Mouse (Mus musculus): Measurements from ENCODE around the gene Dcun1d5. TPM values are rescaled to one million over a fixed set of nuclear protein-coding genes. Genes with fewer than 3 reads are reported as not detected.
"Not testable (repeated sequence)": the region's sequence is repeated elsewhere in the genome, so short reads cannot be mapped to it uniquely, and the experiment has no call there.

The Dcun1d5 gene
- polyA plus RNA-seq, 1 experiment from 2014 or later = 84.5 TPM

DNA sequence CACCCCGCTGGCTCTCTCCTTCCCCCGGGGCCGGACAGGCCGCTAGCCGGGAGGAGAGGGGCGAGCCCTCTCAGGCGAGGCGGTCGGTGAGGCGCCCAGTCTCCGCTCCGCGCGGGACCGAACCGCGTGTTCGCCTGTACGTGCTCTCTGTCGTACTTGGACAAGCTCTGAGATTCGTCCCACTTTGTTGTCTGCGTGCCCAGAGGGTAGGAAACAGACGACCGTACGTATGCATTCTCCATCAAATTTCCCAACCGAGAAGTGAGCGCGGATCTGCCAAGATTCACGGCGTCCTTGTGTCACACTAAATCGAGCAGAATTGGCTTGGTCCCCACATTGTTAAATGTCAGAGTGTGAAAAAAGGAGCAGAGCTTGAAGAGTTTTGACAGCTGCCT, 574 bp downstream of the Dcun1d5 start:
- H3K27ac ChIP-seq (ENCODE audit: low read length) = peak overlapping the region; percentile 95
- H3K9ac ChIP-seq (ENCODE audit: low read depth, low read length) = peak overlapping the region; percentile 89
- H3K4me3 ChIP-seq (ENCODE audit: low read length) = peak overlapping the region; percentile 96
- peaks cover 8% of the 10 kb centered on the region; the same call in 1 of the 2 replicates for H3K4me1 ChIP-seq (ENCODE audit: control insufficient read depth, insufficient read depth, low read length)
- H3K9me3 ChIP-seq (ENCODE audit: control insufficient read depth, low read length) = no peaks in the 10 kb centered on the region
- 0 out of 2 replicates have a peak, but pooled peaks cover under 1% of the 10 kb centered on the region for H3K36me3 ChIP-seq (ENCODE audit: control insufficient read depth, insufficient read depth, low read length)
- peak; percentile 82 for ATAC-seq
- 0% methylated on average over 23 of the region's 31 CpGs for WGBS
- no peaks in the 10 kb centered on the region for H3K27me3 ChIP-seq (replicated peaks; ENCODE audit: control insufficient read depth, insufficient read depth, low read length)
- peak overlapping the region; percentile 87 for H3K4me2 ChIP-seq (ENCODE audit: low read depth, low read length)

DNA sequence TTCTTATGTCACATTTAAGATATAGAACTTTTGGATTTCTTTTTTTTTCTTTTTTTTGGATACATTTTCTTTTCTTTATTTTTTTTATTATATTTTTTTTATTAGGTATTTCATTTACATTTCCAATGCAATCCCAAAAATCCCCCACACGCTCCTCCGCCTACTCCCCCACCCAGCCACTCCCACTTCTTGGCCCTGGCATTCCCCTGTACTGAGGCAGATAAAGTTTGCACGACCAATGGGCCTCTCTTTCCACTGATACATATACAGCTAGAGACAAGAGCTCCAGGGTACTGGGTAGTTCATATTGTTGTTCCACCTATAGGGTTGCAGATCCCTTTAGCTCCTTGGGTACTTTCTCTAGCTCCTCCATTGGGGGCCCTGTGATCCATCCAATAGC, 6.4 kb downstream of the Dcun1d5 start:
- not testable (repeated sequence) for H3K4me1 ChIP-seq (ENCODE audit: control insufficient read depth, insufficient read depth, low read length); H3K9ac ChIP-seq (ENCODE audit: low read depth, low read length); H3K4me2 ChIP-seq (ENCODE audit: low read depth, low read length); ATAC-seq; H3K9me3 ChIP-seq (ENCODE audit: control insufficient read depth, low read length); H3K4me3 ChIP-seq (ENCODE audit: low read length); H3K27ac ChIP-seq (ENCODE audit: low read length); H3K36me3 ChIP-seq (ENCODE audit: control insufficient read depth, insufficient read depth, low read length); H3K27me3 ChIP-seq (replicated peaks; ENCODE audit: control insufficient read depth, insufficient read depth, low read length)
- 95% methylated on average over 3 of the region's 3 CpGs for WGBS

DNA sequence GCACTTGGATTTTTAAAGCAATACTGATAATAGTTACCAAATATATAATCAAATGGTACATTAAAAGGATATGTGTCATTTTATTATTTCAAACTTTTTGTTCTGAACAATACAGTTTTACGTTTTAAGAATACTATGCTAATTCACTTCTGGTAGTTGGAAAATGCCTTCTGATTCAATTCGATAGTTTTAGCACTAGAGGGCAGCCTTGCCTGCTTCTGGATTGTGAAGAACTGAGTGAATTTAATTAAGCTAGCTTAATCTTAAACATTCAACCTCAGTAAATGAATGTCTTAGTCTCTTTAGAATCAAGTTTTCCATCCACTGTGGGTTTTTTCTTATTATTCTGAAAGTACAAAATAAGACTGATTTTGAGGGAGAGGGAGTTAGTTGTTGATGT, 31.9 kb downstream of the Dcun1d5 start:
- Histone ChIP-seq H3K27me3 (replicated peaks; ENCODE audit: control insufficient read depth, insufficient read depth, low read length) (no peaks in the 10 kb centered on the region), H3K9ac (ENCODE audit: low read depth, low read length) (no peak overlapping the region), H3K4me3 (ENCODE audit: low read length) (no peak overlapping the region), H3K27ac (ENCODE audit: low read length) (no peak overlapping the region), H3K4me1 (ENCODE audit: control insufficient read depth, insufficient read depth, low read length) (no peaks in the 10 kb centered on the region), H3K4me2 (ENCODE audit: low read depth, low read length) (no peak overlapping the region), H3K9me3 (ENCODE audit: control insufficient read depth, low read length) (no peaks in the 10 kb centered on the region), H3K36me3 (ENCODE audit: control insufficient read depth, insufficient read depth, low read length) (0 out of 2 replicates have a peak, but pooled peaks cover 5% of the 10 kb centered on the region)
- WGBS = 51% methylated on average over 2 of the region's 2 CpGs
- no peak for ATAC-seq

DNA sequence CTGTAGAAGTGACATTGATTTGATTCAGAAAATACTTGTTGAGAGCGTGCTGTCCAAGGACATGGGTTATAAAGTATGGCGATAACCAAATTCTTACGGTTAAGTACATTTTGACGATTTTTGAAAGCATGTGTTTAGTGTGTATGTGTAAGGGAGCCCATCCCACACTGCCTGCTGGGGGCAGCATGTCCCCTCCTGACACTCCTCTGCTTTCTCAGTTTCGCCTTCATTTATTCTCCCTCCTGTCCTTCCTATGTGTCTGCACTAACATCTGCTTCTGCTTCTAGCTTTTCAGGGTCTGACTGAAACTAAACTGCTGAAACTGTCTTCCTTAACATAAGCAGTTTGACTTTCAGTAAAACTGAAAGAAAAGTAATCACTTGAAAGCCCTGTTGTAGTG, 36.7 kb downstream of the Dcun1d5 start:
- Histone ChIP-seq H3K4me1 (ENCODE audit: control insufficient read depth, insufficient read depth, low read length) (no peaks in the 10 kb centered on the region), H3K36me3 (ENCODE audit: control insufficient read depth, insufficient read depth, low read length) (no peaks in the 10 kb centered on the region), H3K4me2 (ENCODE audit: low read depth, low read length) (no peak overlapping the region), H3K4me3 (ENCODE audit: low read length) (no peak overlapping the region), H3K27me3 (replicated peaks; ENCODE audit: control insufficient read depth, insufficient read depth, low read length) (no peaks in the 10 kb centered on the region), H3K9me3 (ENCODE audit: control insufficient read depth, low read length) (no peaks in the 10 kb centered on the region), H3K9ac (ENCODE audit: low read depth, low read length) (no peak overlapping the region), H3K27ac (ENCODE audit: low read length) (no peak overlapping the region)
- ATAC-seq = no peak
- 75% methylated on average over 5 of the region's 5 CpGs for WGBS

DNA sequence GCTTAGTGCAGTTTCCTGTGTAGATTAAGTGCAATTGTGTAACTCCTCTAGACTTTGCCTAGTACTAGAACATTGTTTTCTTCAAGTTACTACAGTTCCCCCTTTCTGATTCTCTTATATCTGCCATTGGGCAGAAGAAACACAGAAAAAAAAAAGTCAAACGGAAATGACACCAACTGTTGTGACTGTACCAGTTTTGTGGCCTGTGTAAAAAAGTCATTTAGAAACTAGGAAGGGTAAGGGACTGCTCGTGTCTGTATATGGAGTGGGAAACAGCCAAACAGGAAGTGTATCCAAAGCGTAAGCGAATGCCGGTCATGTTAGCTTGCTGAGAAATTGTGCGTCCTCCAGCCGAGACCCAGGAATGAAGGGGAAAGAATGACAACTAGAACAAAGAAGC, 37.1 kb downstream of the Dcun1d5 start:
- no peak overlapping the region for H3K4me2 ChIP-seq (ENCODE audit: low read depth, low read length)
- no peak overlapping the region for H3K9ac ChIP-seq (ENCODE audit: low read depth, low read length)
- H3K36me3 ChIP-seq (ENCODE audit: control insufficient read depth, insufficient read depth, low read length) = no peaks in the 10 kb centered on the region
- 70% methylated on average over 7 of the region's 7 CpGs for WGBS
- no peaks in the 10 kb centered on the region for H3K9me3 ChIP-seq (ENCODE audit: control insufficient read depth, low read length)
- ATAC-seq = no peak
- H3K4me3 ChIP-seq (ENCODE audit: low read length) = no peak overlapping the region
- no peaks in the 10 kb centered on the region for H3K4me1 ChIP-seq (ENCODE audit: control insufficient read depth, insufficient read depth, low read length)
- H3K27me3 ChIP-seq (replicated peaks; ENCODE audit: control insufficient read depth, insufficient read depth, low read length) = no peaks in the 10 kb centered on the region
- no peak overlapping the region for H3K27ac ChIP-seq (ENCODE audit: low read length)

DNA sequence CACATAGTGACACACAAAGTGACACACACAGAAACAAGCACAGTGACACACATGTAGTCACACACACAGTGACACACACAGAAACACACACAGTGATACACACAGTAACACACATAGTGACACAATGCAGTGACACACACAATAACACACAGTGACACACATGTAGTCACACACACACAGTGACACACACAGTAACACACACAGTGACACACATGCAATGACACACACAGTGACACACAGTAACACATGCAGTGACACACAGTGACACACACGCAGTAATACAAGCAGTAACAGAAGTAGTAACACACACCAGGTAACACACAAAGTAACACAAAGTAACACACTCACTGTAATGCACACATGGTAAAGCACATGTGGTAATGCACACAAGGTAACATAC, 54.3 kb downstream of the Dcun1d5 start:
- no peaks in the 10 kb centered on the region for H3K36me3 ChIP-seq (ENCODE audit: control insufficient read depth, insufficient read depth, low read length)
- no peaks in the 10 kb centered on the region for H3K27me3 ChIP-seq (replicated peaks; ENCODE audit: control insufficient read depth, insufficient read depth, low read length)
- no peak overlapping the region for H3K4me2 ChIP-seq (ENCODE audit: low read depth, low read length)
- no peak overlapping the region for H3K4me3 ChIP-seq (ENCODE audit: low read length)
- ATAC-seq = no peak
- H3K9ac ChIP-seq (ENCODE audit: low read depth, low read length) = no peak overlapping the region
- 97% methylated on average over 1 of the region's 1 CpGs for WGBS
- no peaks in the 10 kb centered on the region for H3K4me1 ChIP-seq (ENCODE audit: control insufficient read depth, insufficient read depth, low read length)
- H3K27ac ChIP-seq (ENCODE audit: low read length) = no peak overlapping the region
- H3K9me3 ChIP-seq (ENCODE audit: control insufficient read depth, low read length) = no peaks in the 10 kb centered on the region

DNA sequence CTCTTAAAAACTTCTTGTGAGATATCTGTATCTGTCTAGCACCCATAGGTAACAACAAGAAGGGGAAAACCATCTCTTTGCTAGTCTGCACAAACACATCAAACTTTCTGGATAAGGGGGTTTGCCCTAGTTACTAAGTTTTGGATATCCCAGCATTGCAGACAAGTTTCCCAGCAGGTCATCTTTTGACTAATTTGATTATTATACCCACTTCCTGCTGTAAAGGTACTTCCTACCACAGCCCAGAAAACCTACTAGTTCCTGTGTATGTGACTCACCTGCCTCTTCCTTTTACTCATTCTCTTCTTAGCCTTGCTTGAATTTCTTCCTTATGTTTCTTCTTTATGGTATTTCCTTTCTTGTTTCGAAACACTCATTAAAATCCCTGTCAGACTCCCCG, 55.6 kb downstream of the Dcun1d5 start:
- Histone ChIP-seq H3K4me1 (ENCODE audit: control insufficient read depth, insufficient read depth, low read length) (no peaks in the 10 kb centered on the region), H3K27me3 (replicated peaks; ENCODE audit: control insufficient read depth, insufficient read depth, low read length) (no peaks in the 10 kb centered on the region), H3K36me3 (ENCODE audit: control insufficient read depth, insufficient read depth, low read length) (no peaks in the 10 kb centered on the region), H3K27ac (ENCODE audit: low read length) (no peak overlapping the region), H3K9ac (ENCODE audit: low read depth, low read length) (no peak overlapping the region), H3K9me3 (ENCODE audit: control insufficient read depth, low read length) (no peaks in the 10 kb centered on the region), H3K4me3 (ENCODE audit: low read length) (no peak overlapping the region), H3K4me2 (ENCODE audit: low read depth, low read length) (no peak overlapping the region)
- WGBS = 83% methylated on average over 2 of the region's 2 CpGs
- ATAC-seq = no peak

DNA sequence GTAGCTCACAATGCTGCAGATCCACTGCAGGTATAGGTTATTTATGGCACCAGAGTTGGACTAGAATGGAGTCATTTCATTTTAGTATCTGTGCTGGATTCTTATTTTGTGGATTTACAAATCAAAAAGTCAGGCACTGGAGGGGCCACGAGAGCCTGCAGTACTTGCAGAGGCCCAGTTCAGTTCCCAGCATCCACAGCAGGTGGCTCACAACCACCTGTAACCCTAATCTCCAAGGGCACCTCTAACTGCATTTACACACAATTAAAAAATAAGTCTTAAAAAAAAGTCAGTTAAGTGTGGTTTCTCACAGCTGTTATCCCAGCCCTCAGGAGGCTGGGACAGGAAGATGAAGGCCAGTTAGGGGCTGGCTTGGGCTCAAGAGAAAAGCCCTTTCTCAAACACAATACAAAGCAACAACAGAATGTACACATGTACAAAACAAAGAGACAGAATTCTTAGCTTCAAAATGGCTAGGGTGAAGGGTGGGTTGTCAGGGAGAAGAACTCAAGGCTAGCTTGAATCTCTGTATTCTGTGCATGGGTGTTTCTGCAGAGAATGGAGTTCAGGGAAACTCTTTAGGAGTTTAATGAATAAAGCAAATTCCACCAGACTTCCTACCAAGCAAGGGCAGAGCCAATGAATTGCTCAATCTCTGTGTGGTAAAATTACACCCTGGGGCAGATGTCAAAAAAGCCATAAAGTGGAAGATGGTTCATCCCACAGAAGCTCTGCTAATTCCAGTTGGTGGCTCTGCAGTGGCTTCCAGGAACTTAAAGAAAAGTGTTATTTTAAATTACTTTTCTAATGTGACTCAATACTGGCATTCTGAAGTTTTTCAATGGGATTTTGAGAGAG, 68.7 kb downstream of the Dcun1d5 start:
- ATAC-seq = no peak
- Histone ChIP-seq H3K9ac (ENCODE audit: low read depth, low read length) (no peak overlapping the region), H3K36me3 (ENCODE audit: control insufficient read depth, insufficient read depth, low read length) (no peaks in the 10 kb centered on the region), H3K27ac (ENCODE audit: low read length) (no peak overlapping the region), H3K4me2 (ENCODE audit: low read depth, low read length) (no peak overlapping the region), H3K9me3 (ENCODE audit: control insufficient read depth, low read length) (no peaks in the 10 kb centered on the region), H3K27me3 (replicated peaks; ENCODE audit: control insufficient read depth, insufficient read depth, low read length) (no peaks in the 10 kb centered on the region), H3K4me1 (ENCODE audit: control insufficient read depth, insufficient read depth, low read length) (no peaks in the 10 kb centered on the region), H3K4me3 (ENCODE audit: low read length) (no peak overlapping the region)
- 67% methylated on average over 1 of the region's 1 CpGs for WGBS
